Mouse (Mus musculus) heart, embryonic 15.5 days (tissue): ENCODE measurements around the gene Rabac1. TPM values are rescaled to one million over a fixed set of nuclear protein-coding genes. Genes with fewer than 3 reads are reported as not detected.

Experiments
- ATAC-seq: fragments of 200-750 bp; cut with Nextera tagmentation; replicated peaks from 2 replicates; pipeline ENCODE4 v1.8.0; 2017; ENCODE audit warnings: low read depth, moderate TSS enrichment; ENCODE audit not compliant: insufficient number of reproducible peaks, insufficient read depth, low FRiP score
- H3K27ac ChIP-seq: fragments of 300-500 bp; sonication (generic); 2 replicates; pipeline ENCODE4 v1.5.1; 2015; ENCODE audit warnings: mild to moderate bottlenecking, inconsistent platforms
- H3K27me3 ChIP-seq: fragments of 300-500 bp; sonication (generic); 2 replicates; pipeline ENCODE4 v1.6.1; 2015; ENCODE audit warnings: inconsistent platforms
- H3K36me3 ChIP-seq: fragments of 300-500 bp; sonication (generic); 2 replicates; pipeline ENCODE4 v1.6.1; 2015; ENCODE audit warnings: mild to moderate bottlenecking, inconsistent platforms
- H3K4me1 ChIP-seq: fragments of 300-500 bp; sonication (generic); replicated peaks from 2 replicates; pipeline ENCODE4 v1.6.1; 2015; ENCODE audit warnings: inconsistent platforms
- H3K4me2 ChIP-seq: fragments of 300-500 bp; sonication (generic); 2 replicates; pipeline ENCODE4 v1.6.1; 2015; ENCODE audit warnings: inconsistent platforms, mild to moderate bottlenecking, moderate library complexity
- H3K4me3 ChIP-seq: fragments of 300-500 bp; sonication (generic); 2 replicates; pipeline ENCODE4 v1.5.1; 2015; ENCODE audit warnings: mild to moderate bottlenecking, inconsistent platforms
- H3K9ac ChIP-seq: fragments of 300-500 bp; sonication (generic); 2 replicates; pipeline ENCODE4 v1.6.1; 2015; ENCODE audit warnings: mild to moderate bottlenecking, inconsistent platforms
- H3K9me3 ChIP-seq: fragments of 300-500 bp; sonication (generic); replicated peaks from 2 replicates; pipeline ENCODE4 v1.6.1; 2016; ENCODE audit warnings: inconsistent platforms
- WGBS: fragments of 180-500 bp; shearing (Covaris S2); methylation state at CpG from one replicate; pipeline ENCODE4 v1.1.7; 2015; ENCODE audit warnings: mixed read lengths; 5-methylcytosine and 5-hydroxymethylcytosine counted together
- polyA plus RNA-seq: library from polyadenylated mRNA; unstranded; fragments of >200 nt; fragmentation: Nextera tagmentation; extraction: Ambion mirVana; gene quantifications from 2 replicates; pipeline ENCODE4 v1.2.1, GENCODE M21; 2015

Rabac1 gene
- polyA plus RNA-seq, 1 experiment from 2014 or later, result 211 TPM

DNA sequence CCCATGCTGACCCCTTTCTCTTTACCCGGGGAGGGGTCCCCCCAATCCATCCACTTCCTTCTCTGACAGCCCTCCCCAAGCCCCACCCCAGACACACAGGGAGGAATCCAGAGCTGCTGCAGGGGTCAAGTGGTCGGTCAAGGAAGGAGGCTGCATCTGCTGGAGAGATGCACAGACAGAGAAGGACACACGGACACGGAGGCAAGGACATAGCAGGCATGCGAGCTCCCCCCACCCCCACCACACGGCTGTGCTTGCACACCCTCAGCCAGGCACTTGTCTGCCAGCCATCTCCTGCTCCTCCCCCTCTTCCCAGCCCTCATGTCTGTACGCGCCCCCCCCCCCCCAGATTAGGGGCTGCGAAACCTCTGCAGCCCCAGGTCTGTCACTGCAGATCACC lies 32.3 kb upstream of the Rabac1 start:
- H3K27me3 ChIP-seq, result peaks cover 68% of the 10 kb centered on the region
- no peak overlapping the region for H3K27ac ChIP-seq
- H3K4me1 ChIP-seq, result peaks cover 24% of the 10 kb centered on the region
- H3K9ac ChIP-seq, result no peak overlapping the region
- no peak for ATAC-seq
- WGBS, result 35% methylated on average over 9 of the region's 9 CpGs
- 0 out of 2 replicates have a peak overlapping the region, but pooled peaks have one; percentile 40 for H3K4me3 ChIP-seq
- H3K4me2 ChIP-seq, result peak overlapping the region; percentile 63
- H3K9me3 ChIP-seq, result no peaks in the 10 kb centered on the region
- no peaks in the 10 kb centered on the region for H3K36me3 ChIP-seq

GRCm38 (mm10) chr7:25003820-25004388 lies 31.4 kb upstream of the Rabac1 start:
- Histone ChIP-seq H3K27me3 (peaks cover 59% of the 10 kb centered on the region), H3K27ac (no peak overlapping the region), H3K4me3 (no peak overlapping the region), H3K9me3 (no peaks in the 10 kb centered on the region), H3K9ac (no peak overlapping the region), H3K4me1 (peaks cover 18% of the 10 kb centered on the region), H3K36me3 (no peaks in the 10 kb centered on the region), H3K4me2 (no peak overlapping the region)
- 87% methylated on average over 8 of the region's 8 CpGs for WGBS
- no peak for ATAC-seq

DNA sequence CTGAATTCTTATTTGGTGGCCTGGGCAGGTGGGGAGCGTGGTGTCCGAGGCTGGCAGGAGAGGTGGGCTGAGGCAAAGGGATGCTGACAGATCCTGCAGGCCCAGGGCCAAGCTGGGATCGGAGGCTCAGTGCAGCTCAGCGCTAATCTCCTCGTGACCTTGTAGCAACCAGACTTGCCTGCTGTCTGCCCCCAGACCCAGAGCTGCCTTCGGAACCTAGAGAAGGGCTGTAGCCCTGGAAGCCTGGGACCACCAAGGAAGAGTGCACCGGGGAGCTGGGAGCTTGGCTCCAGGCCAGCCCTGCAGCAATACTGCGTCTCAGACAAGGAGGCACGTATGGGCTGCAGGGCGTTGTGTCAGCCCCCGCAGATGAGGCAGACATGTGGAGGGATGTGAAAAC lies 30.7 kb upstream of the Rabac1 start:
- 33% methylated on average over 11 of the region's 11 CpGs for WGBS
- Histone ChIP-seq H3K9ac (no peak overlapping the region), H3K9me3 (no peaks in the 10 kb centered on the region), H3K4me2 (no peak overlapping the region), H3K4me1 (peaks cover 13% of the 10 kb centered on the region), H3K36me3 (no peaks in the 10 kb centered on the region), H3K4me3 (no peak overlapping the region), H3K27ac (no peak overlapping the region), H3K27me3 (peaks cover 52% of the 10 kb centered on the region)
- no peak for ATAC-seq

DNA sequence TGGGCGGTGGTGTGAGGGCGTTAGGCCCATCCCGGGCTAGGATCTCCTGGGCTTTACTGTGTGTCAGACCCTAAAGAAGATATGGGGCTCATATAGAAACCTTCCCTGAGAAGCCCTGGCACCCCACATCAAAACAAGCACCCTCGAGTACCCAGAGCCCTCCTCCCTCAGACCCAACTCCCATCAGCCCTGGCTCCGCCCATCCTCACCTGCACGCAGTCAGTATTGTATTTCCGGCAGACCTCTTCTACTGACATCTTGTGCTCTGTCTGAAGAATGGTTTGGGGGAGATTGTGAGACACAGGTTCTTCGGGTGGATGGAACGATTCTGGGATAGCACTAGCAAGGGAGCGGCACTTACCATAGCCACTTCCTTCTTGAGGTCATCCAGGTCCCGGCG lies 28.2 kb upstream of the Rabac1 start:
- Histone ChIP-seq H3K4me1 (peaks cover 11% of the 10 kb centered on the region), H3K9ac (no peak overlapping the region), H3K36me3 (no peaks in the 10 kb centered on the region), H3K4me2 (no peak overlapping the region), H3K27me3 (peaks cover 27% of the 10 kb centered on the region), H3K27ac (no peak overlapping the region), H3K4me3 (no peak overlapping the region), H3K9me3 (no peaks in the 10 kb centered on the region)
- 56% methylated on average over 12 of the region's 12 CpGs for WGBS
- ATAC-seq, result no peak

- Histone ChIP-seq H3K27ac (no peak overlapping the region), H3K9ac (no peak overlapping the region), H3K4me2 (no peak overlapping the region), H3K9me3 (no peaks in the 10 kb centered on the region), H3K4me1 (peaks cover 6% of the 10 kb centered on the region; the same call in 1 of the 2 replicates), H3K36me3 (no peaks in the 10 kb centered on the region), H3K27me3 (peaks cover 22% of the 10 kb centered on the region), H3K4me3 (no peak overlapping the region)
- no peak for ATAC-seq
- WGBS, result 64% methylated on average over 7 of the region's 7 CpGs
These were observed 27.7 kb upstream of the Rabac1 start for GRCm38 (mm10) chr7:25000211-25000610.

GRCm38 (mm10) chr7:24993081-24993480 lies 20.5 kb upstream of the Rabac1 start:
- H3K4me2 ChIP-seq, result no peak overlapping the region
- H3K9ac ChIP-seq, result no peak overlapping the region
- peaks cover 11% of the 10 kb centered on the region for H3K27me3 ChIP-seq
- no peaks in the 10 kb centered on the region for H3K9me3 ChIP-seq
- H3K4me1 ChIP-seq, result no peaks in the 10 kb centered on the region
- WGBS, result 65% methylated on average over 6 of the region's 6 CpGs
- no peak overlapping the region for H3K27ac ChIP-seq
- H3K36me3 ChIP-seq, result no peaks in the 10 kb centered on the region
- H3K4me3 ChIP-seq, result no peak overlapping the region
- no peak for ATAC-seq

DNA sequence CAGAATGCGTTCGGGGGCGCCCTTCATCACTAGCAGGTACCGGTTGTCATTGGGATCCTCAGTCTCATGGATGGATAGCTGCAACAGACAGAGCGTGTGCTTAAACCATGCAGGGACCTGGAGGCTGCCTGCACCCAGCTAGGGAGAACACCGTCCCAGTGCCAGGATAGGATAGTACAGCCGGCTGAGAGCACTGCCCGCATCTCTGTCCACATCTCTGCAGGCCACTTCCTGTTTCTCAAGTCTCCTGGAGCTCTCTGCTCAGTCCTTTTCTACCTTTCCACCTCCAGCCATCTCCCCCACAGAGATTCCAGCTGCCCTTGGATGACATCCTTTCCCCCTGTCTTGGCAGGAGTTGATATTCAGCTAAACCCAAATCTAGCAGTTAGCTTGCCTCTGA lies 17.9 kb upstream of the Rabac1 start:
- Histone ChIP-seq H3K4me2 (no peak overlapping the region), H3K4me1 (no peaks in the 10 kb centered on the region), H3K9ac (no peak overlapping the region), H3K4me3 (no peak overlapping the region), H3K36me3 (no peaks in the 10 kb centered on the region), H3K27me3 (peaks cover 11% of the 10 kb centered on the region), H3K27ac (no peak overlapping the region), H3K9me3 (no peaks in the 10 kb centered on the region)
- 79% methylated on average over 8 of the region's 8 CpGs for WGBS
- ATAC-seq, result no peak

GRCm38 (mm10) chr7:24987941-24988340 lies 15.4 kb upstream of the Rabac1 start:
- Histone ChIP-seq H3K9me3 (no peaks in the 10 kb centered on the region), H3K27ac (no peak overlapping the region), H3K4me1 (no peaks in the 10 kb centered on the region), H3K36me3 (no peaks in the 10 kb centered on the region), H3K4me3 (no peak overlapping the region), H3K9ac (no peak overlapping the region), H3K4me2 (no peak overlapping the region), H3K27me3 (peaks cover 4% of the 10 kb centered on the region; the same call in 1 of the 2 replicates)
- WGBS, result 73% methylated on average over 14 of the region's 14 CpGs
- no peak for ATAC-seq

DNA sequence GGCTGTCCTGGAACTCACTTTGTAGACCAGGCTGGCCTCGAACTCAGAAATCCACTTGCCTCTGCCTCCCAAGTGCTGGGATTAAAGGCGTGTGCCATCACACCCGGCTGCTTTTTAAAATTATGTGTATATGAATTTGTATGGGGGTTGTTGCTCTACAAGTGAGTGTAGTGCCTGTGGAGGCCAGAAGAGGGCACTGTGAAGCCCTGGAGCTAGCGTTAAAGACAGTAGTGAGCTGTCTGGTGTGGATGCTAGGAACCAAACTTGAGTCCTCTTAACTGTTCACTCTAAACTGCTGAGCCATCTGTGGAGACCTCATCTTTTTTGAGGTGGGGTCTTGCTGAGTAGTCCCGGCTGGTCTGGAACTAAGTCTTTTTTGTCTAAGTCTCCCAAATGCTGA lies 13.2 kb upstream of the Rabac1 start:
- Histone ChIP-seq H3K27ac (no peak overlapping the region), H3K4me2 (no peak overlapping the region), H3K36me3 (no peaks in the 10 kb centered on the region), H3K4me1 (no peaks in the 10 kb centered on the region), H3K27me3 (no peaks in the 10 kb centered on the region), H3K9ac (no peak overlapping the region), H3K4me3 (no peak overlapping the region), H3K9me3 (no peaks in the 10 kb centered on the region)
- 67% methylated on average over 5 of the region's 5 CpGs for WGBS
- no peak for ATAC-seq

DNA sequence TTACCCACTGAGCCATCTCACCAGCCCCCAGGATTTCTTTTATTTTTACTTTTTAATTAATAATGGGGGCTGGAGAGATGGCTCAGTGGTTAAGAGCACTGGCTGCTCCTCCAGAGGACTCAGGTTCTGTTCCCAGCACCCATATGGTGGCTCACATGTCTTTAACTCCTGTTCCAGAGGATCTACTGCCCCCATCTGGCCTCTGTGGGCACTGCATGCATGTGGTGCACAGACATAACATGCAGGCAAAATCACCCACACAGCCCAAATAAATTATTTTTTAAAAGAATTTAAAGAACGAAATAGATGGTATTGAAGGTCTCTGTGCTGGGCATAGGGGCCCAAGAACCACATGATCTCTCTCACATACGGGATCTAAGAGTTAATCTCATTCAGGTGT lies 11.8 kb upstream of the Rabac1 start:
- no peaks in the 10 kb centered on the region for H3K4me1 ChIP-seq
- H3K27ac ChIP-seq, result no peak overlapping the region
- no peaks in the 10 kb centered on the region for H3K27me3 ChIP-seq
- no peak for ATAC-seq
- no peaks in the 10 kb centered on the region for H3K36me3 ChIP-seq
- WGBS, result 86% methylated on average over 2 of the region's 2 CpGs
- no peak overlapping the region for H3K9ac ChIP-seq
- H3K4me2 ChIP-seq, result no peak overlapping the region
- H3K9me3 ChIP-seq, result no peaks in the 10 kb centered on the region
- H3K4me3 ChIP-seq, result no peak overlapping the region

DNA sequence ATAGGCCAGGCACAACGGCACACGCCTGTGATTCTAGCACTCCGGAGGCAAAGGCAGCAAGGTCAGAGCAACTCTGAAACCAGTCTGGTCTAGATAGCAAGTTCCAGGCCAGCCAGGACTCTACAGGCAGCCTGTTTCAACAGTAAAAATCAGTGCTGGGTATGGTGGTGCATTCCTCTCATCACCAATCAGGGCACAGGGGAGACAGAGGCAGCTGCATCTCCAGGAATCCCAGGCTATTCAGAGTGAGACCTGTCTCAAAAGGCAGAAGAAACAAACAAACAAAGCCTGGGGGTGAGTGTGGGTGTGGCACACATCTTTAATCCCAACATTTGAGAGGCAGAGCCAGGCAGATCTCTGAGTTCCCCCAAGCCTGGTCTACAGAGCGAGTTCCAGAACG lies 10.8 kb upstream of the Rabac1 start:
- no peaks in the 10 kb centered on the region for H3K36me3 ChIP-seq

DNA sequence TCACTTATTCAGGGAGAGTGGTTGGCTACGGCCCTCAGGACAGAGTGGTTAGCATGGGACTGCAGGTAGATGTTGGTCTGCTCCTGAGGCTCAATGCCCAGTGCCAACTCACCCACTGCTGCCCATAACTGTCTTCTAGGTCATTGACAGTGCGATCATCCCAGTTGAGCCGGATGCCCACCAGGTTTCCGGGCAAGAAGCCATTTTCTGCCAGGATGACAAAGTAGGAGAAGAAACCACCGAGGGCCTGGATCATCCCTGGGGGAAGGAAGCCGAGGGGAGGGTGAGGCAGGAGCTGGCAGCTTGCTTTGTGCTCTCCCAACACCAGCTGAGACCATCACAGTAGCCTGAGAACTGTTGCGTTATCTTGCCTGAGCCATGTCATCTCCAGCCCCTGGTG lies 7.9 kb upstream of the Rabac1 start:
- H3K36me3 ChIP-seq, result no peaks in the 10 kb centered on the region
- WGBS, result 71% methylated on average over 7 of the region's 7 CpGs
- no peak for ATAC-seq
- no peaks in the 10 kb centered on the region for H3K4me1 ChIP-seq
- H3K4me2 ChIP-seq, result no peak overlapping the region
- no peak overlapping the region for H3K9ac ChIP-seq
- H3K9me3 ChIP-seq, result no peaks in the 10 kb centered on the region
- no peak overlapping the region for H3K27ac ChIP-seq
- no peak overlapping the region for H3K4me3 ChIP-seq
- no peaks in the 10 kb centered on the region for H3K27me3 ChIP-seq

More for the DNA sequence above, 10.8 kb upstream of the Rabac1 start:
- Histone ChIP-seq H3K27me3 (no peaks in the 10 kb centered on the region), H3K4me2 (no peak overlapping the region), H3K9ac (no peak overlapping the region), H3K4me3 (no peak overlapping the region), H3K4me1 (no peaks in the 10 kb centered on the region), H3K9me3 (no peaks in the 10 kb centered on the region), H3K27ac (no peak overlapping the region)
- ATAC-seq, result no peak
- WGBS, result 67% methylated on average over 5 of the region's 5 CpGs
